Mouse (Mus musculus): ENCODE measurements at regions not wholly inside any gene's neighbourhood (a gene's known extent, or its start where the extent isn't known, plus 50 kb on each side); places are given as distances from the start of the nearest gene placed in this dataset.

DNA sequence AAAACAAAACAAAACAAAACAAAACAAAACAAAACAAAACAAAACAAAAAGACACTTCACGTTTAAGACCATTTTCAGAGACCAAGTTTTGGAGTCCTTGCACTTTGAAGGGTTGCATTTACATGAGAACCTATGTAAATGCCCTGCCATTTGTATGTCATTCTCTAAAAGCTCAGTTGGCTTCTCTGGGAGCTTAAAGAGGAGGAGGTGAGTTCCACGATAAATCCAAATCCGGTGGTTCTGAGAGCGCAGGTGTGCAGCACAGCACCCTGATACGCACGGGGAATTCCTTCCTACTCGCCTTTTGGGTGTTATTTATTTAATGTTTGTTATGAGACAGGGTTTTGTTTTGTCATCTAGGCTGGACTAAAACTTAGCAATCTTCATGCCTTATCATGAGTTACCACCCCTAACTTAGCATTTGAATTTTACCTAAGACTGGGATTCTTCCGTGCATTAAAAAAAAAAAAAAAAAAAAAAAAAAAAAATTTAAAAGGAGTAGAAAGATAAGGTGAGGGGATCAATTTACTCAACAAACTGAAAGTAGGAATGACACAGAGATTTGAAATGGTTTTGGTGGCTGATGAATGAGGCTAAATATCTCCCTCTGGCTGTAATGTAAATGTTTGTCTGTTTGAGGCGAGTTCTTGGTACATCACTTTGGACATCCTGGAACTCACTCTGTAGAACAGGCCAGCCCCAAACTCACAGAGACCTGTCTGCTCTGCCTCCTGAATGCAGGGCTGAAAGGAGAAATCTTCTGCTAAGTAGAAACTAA, 174.4 kb upstream of the Jarid2 start:
- in situ Hi-C loops (cut with MboI; ENCODE audit: low pct_unique_long_range_greater_than_20kb in 1 of 2, low sequenced_read_pairs in 2 of 2, unreplicated experiment in 1 of 2): no loop called here

DNA sequence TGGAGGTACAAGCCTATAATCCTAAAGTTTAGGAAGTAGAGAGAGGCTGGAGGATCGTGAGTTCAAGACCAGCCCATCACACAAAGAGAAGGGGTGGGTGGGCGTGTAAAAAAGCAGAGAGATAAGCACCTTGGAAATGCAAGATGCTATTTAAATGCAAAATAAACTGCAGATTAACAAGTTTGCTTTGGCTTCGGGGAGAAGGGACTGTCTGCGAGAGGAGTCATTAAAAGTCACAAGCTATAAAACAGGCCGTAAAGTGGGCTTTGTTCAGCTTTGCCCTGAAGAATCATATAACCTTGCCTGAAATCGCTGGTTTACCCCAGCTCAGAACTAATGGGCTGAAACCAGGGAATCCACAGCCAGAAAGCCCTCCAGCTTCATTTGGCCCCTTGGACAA, 173.3 kb upstream of the Jarid2 start:
- in situ Hi-C loops (cut with MboI; ENCODE audit: low pct_unique_long_range_greater_than_20kb in 1 of 2, low sequenced_read_pairs in 2 of 2, unreplicated experiment in 1 of 2): no loop called here

DNA sequence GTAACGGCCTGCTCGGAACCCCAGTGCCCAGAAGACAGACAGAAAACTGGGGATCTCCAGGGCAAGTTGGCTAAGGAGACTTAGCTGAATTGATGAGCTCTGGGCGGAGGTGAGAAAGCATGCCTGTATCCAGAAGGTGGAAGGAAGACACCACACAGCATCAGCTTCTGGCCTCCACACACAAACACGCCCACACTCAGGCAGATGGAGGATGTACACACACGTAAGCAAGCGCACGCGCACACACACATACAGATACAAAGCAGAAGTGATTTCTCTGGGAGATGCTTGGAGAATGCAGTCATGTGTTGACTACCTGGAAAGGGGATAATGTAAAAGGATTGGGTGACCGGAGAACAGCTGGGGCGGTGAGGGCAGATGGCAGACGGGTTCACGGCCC, 171.2 kb upstream of the Jarid2 start:
- in situ Hi-C loops (cut with MboI; ENCODE audit: low pct_unique_long_range_greater_than_20kb in 1 of 2, low sequenced_read_pairs in 2 of 2, unreplicated experiment in 1 of 2): no loop called here

DNA sequence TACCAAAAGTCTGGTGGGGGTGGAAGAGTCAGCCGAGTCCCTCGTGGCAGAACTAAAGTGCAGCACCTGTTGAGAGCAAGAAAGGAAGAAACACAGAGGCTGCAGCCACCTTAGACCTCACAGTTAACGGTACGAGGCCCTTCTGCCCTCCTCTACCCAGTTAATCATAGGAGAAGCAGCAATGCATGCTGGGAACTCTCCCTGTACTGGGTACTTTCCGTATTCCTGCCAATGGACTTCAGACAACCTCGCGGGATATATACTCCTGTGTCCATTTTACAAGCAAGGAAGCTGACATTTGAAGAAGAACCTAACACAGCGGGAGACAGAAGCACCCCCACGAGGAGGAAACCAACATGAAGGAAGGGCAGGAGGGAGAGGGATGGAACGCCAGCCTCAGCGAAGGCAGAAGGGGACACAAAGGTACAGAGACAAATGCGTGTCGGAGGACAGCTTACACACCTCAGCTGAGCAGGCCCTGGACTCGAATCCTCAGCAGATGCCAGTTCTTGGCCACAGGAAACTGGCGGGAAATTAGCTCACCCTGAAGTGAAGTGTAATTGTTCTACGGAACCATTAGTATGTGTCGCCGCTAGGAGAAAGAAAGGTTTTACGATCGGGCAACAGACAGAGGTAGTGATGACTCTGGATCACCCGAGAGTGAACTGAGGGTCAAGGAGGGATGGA, 170.6 kb upstream of the Jarid2 start:
- in situ Hi-C loops (cut with MboI; ENCODE audit: low pct_unique_long_range_greater_than_20kb in 1 of 2, low sequenced_read_pairs in 2 of 2, unreplicated experiment in 1 of 2): no loop called here

DNA sequence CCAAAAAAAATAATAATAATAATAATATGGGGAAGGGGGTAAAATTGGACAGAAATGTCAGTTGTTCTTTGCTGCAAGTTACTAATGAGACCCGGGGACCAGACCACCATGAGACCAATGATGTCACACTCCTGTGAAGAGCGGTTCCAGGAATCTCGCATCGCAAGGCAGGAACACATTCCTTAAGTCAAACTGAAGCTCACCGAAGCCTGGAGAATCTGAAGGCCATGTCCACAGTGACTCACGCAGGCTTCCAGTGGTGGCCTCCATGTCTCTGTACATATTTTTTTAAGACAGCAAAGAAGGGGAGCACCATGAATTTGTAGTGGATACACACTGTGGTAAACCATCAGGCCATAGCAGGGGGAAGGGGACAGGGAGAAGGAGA, 170.1 kb upstream of the Jarid2 start:
- in situ Hi-C loops (cut with MboI; ENCODE audit: low pct_unique_long_range_greater_than_20kb in 1 of 2, low sequenced_read_pairs in 2 of 2, unreplicated experiment in 1 of 2): no loop called here

DNA sequence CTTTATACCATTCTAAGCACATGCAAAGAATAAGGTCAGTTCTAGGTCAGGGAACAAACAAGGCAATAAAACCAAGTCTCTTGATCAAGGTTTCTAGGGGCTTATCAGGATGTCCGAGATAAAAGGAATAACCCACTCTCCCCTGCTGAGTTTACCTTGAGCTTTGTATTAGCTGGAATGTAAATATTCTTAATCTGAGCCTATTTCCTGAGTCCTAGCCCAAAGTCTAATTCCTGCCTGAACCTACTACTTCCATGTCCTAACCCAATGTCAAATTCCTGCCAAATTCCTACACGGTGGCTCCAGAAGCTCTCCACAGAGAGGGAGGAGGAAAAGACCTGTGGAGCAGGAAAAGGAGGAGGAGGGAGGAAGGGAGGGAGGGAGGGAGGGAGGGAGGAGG, 169.6 kb upstream of the Jarid2 start:
- in situ Hi-C loops (cut with MboI; ENCODE audit: low pct_unique_long_range_greater_than_20kb in 1 of 2, low sequenced_read_pairs in 2 of 2, unreplicated experiment in 1 of 2): no loop called here

DNA sequence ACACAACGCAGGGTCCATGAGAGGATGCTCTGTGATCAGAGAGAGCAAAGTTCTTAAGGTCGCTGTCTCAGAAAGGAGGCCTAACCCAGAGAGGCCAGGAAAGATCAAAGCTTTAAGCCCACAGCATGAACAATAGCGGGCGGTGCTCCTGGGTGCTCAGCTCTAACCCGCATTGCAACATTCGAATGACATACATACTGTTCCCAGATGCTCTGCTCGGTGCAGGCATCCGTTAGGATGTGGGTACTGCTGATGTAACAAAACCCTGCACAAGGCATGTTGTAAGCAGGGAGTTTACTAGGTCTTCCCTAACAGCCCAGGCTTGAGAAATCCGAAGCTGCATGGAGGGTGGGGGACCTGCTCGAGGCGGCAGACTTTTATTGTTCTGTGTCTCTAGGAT, 164.6 kb upstream of the Jarid2 start:
- in situ Hi-C loops (cut with MboI; ENCODE audit: low pct_unique_long_range_greater_than_20kb in 1 of 2, low sequenced_read_pairs in 2 of 2, unreplicated experiment in 1 of 2): no loop called here

DNA sequence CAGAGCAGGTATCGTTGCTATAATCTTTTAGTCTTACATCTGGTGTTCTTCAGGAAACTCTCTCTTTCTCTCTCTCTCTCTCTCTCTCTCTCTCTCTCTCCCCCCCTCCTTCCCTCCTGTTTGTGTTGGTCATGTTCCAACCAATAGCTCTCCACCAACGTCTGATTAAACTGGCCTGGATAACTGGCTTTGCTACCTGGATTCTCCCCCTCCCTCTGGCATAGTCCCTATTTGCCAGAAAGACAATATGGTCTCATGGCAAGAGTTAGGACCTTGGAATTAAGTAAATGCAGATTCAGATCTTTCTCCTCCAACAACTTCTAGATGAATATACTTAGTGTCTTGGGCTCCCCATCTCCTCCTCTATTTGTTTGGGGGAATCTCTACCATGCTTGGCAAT, 161.6 kb upstream of the Jarid2 start:
- in situ Hi-C loops (cut with MboI; ENCODE audit: low pct_unique_long_range_greater_than_20kb in 1 of 2, low sequenced_read_pairs in 2 of 2, unreplicated experiment in 1 of 2): no loop called here

DNA sequence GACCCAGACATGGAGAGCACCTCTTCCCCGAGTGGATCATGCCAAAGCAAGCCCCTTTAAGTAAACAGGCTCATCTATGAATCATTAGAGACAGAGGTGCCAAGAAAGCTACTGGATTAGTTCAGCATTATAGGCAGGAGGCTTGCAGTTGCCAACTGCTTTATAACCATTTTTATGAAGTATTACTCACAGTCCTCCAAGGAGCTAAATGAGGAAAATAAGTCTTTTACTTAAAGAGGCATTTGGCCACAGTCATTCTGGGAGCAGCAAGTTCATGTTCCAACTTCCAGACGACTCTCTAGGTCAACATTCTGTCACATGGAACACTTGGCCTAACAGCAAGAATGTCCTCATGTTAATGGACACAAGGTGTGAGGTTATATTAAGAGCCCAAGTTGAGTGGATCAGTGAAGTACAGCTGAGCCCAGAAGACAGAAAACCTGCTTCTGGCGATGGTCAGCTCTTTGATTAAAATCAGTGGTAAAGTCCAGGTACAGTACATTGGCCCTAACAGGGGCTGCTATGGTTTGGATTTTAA, 160.0 kb upstream of the Jarid2 start:
- in situ Hi-C loops (cut with MboI; ENCODE audit: low pct_unique_long_range_greater_than_20kb in 1 of 2, low sequenced_read_pairs in 2 of 2, unreplicated experiment in 1 of 2): no loop called here

DNA sequence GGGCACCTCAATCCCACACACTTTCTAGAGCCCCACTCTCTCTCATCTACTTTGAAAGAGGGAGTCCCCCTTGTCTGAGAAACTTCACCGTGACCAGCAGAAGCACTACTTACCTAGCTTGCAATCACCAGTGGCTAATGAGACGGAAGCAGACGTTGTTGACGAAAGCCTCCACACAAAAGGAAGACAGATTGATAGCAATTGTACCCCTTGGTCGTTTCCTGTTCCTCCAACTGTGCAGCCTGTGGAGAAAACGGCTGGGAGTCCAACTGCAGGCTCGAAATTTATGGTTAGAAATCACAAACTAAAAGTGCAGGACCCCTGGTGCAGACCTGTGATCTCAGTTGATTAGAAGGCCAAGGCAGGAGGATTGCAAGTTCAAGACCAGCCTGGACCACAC, 155.8 kb upstream of the Jarid2 start:
- in situ Hi-C loops (cut with MboI; ENCODE audit: low pct_unique_long_range_greater_than_20kb in 1 of 2, low sequenced_read_pairs in 2 of 2, unreplicated experiment in 1 of 2): no loop called here

DNA sequence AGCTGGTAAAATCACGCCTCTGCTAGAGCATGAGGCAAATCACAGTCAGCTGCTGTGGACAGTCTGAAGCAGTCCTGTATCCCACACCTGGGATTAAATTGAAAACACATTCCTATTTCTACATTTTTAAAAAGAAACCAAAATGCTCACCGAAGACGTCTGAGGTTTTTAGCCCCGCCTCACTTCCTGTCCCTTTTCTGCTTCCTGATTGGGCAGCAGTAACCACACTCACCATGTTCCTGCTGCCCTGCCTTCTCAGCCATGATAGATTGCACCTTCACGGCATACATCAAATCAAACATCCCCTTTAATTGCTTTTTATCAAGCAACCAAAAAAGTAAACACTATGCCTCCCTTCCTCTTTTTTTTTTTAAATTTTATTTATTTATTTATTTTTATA, 150.1 kb upstream of the Jarid2 start:
- in situ Hi-C loops (cut with MboI; ENCODE audit: low pct_unique_long_range_greater_than_20kb in 1 of 2, low sequenced_read_pairs in 2 of 2, unreplicated experiment in 1 of 2): no loop called here

DNA sequence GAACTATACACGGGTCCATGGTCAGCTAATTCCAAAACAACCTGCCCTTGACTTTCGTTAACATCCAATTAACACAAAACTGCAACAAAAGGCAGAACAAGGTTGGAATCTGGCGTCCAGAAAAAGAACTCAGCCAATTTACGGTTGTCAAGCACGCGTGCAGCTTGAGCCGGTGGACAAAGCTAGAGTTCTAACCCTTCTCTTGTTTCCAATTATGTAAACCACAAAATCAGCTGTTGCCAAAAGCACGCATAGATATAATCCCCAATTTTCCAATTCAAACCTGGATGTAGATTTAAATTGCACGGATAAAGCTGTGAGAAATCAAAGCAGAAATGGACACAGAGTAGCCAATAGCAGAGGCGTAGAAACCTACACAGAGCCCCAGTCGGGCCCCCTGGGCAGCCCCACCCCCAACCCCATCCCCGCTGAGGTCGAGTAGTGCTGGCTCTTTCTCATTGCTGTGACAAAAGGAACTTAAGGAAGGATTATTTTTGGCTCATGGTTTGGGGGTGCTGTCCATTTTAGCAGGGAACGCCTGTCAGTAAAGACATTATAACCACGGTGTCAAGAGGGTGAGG, 149.0 kb upstream of the Jarid2 start:
- in situ Hi-C loops (cut with MboI; ENCODE audit: low pct_unique_long_range_greater_than_20kb in 1 of 2, low sequenced_read_pairs in 2 of 2, unreplicated experiment in 1 of 2): no loop called here

DNA sequence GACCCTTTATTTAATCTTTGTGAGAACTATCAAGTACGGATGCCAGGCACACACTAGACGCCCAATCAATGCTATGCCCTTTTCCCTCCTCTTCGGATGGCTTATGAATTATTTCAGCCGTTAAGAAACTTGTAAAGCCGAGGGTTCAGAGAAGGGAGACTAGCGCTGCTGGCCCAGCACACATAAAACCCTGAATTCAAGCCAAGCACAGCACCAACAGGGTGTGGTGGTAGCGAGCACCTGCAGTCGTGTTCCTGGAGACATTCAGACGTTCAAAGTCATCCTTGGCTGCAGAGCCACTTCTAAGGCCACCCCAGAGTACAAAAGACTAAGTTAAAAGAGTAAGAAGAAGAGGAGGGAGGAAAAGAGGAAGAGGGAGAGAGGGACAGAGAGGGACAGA, 148.5 kb upstream of the Jarid2 start:
- in situ Hi-C loops (cut with MboI; ENCODE audit: low pct_unique_long_range_greater_than_20kb in 1 of 2, low sequenced_read_pairs in 2 of 2, unreplicated experiment in 1 of 2): no loop called here

DNA sequence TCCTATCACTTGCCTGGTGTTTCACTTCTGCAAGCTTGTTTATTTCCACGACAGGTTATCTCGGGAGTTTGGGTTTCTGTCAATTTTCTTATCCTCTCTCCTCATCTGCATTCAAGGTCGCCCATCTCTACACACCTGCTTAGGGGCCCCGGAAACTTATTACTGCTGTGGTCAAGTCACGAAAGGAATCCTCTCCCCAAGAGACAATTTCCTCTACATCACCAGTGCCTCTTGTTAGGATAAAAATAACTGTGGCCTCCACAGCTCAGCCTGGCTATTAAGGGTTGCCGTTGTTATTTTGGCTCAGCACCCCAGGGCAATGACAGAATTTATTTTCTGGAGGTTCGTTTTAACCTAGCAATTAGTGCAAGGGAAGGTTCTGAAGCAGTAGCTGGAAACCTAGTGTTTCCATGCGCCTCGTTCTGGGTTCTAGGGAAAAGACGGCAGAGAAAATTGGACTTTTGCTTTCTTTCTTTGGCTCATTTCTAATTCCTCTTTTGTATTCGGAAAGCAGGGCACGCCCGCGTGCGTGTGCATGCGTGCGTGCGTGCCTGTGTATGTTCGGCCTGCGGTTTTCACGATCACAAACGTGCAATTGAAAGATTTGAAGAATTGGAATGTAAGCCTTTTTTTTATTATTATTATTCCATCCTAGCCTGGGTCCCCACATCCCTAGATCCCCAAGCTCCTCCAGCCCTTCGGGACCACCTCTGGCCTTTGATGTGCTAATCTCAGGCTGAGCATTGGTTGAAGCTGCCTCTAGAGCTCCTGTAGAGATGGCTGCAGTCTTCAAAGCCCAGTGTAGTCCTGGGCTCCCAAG, 147.1 kb upstream of the Jarid2 start:
- in situ Hi-C loops (cut with MboI; ENCODE audit: low pct_unique_long_range_greater_than_20kb in 1 of 2, low sequenced_read_pairs in 2 of 2, unreplicated experiment in 1 of 2): no loop called here

DNA sequence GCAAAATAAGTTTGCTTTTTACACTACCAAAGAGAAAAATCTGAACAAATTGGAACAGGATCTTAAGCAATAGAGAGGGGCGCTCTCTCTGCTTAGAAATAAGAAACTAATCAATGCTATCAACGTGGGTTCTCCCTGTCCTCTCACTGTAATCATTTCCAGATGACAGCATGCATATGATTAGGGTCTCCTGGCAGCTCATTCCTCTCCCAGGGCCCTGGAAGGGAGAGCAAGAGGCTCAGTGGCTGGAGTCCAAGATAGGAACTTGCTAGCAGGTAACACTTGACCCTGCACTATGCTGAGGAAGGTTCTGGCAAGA, 146.5 kb upstream of the Jarid2 start:
- in situ Hi-C loops (cut with MboI; ENCODE audit: low pct_unique_long_range_greater_than_20kb in 1 of 2, low sequenced_read_pairs in 2 of 2, unreplicated experiment in 1 of 2): no loop called here

DNA sequence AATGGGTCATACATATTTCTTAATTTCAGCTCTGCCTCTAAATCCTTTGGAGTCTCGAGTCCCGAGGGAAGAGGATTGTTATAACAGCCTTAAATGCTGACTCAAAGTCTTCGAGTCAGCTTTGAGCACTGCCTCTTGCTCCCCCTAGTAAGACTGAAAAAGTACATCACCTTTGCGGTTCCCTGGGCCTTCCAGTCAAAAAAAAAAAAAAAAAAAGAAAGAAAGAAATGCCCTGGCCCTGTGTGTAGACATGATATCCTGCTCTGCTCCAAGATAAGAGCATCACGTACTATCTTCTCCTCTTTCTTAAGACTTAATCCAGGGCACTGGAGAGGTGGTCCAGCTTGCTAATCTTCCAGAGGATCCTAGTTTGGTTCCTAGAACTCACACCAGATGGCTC, 145.7 kb upstream of the Jarid2 start:
- in situ Hi-C loops (cut with MboI; ENCODE audit: low pct_unique_long_range_greater_than_20kb in 1 of 2, low sequenced_read_pairs in 2 of 2, unreplicated experiment in 1 of 2): no loop called here

DNA sequence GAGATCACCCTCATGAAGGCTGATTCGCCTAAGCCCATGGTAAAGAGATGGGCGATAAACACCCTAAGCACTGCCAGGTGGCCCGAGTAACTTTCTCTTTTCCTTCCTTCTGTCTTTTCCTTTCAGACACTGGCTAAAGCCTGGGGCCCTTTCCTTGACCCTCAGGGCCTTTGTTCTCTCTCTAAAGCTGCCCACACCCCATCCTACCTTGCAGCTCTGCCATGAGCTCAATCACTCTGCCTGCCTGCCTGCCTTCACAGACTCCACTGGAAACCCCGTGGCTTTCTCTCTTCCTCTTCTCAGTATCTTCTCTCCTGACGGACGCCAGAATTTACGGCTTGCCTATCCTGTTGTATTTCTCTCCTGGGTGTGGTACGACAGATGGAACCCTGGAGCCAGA, 145.1 kb upstream of the Jarid2 start:
- in situ Hi-C loops (cut with MboI; ENCODE audit: low pct_unique_long_range_greater_than_20kb in 1 of 2, low sequenced_read_pairs in 2 of 2, unreplicated experiment in 1 of 2): no loop called here

DNA sequence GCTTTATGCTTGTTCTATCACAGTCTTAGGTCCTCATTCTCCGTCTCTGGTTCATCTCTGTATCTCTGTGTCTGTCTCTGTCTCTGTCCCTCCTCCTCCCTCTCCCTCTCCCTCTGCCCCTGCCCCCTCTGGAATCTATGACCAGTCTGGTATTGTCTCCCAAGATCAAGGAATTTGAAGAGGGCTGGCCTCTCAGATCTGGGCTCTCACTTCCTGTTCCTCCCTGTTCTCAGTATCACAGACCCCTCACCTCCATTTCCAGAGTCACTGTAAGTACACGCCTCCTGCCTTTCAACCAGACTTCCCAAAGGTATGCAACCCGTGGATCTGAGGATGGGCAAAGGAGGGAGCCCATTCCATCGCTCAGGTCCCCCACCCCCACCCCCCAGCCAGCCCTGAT, 144.7 kb upstream of the Jarid2 start:
- in situ Hi-C loops (cut with MboI; ENCODE audit: low pct_unique_long_range_greater_than_20kb in 1 of 2, low sequenced_read_pairs in 2 of 2, unreplicated experiment in 1 of 2): no loop called here

DNA sequence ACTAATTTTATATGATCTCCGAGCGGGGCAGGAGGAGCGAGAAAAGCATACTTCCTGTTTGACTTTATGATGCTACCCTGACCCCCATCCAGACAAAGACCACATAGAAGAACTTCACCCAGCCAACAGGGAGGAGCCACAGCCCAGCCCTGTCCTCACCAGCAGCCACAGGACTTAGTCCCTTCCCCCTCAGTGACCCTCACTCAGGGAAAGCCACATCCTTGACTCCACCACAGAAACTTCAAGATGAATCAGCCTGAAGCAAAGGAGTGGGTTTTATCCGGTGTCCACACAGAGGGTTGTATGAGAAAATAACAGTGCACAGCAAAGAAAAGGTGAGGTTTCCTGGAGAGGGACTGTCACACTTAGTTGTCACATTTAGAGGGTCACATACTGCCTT, 141.4 kb upstream of the Jarid2 start:
- in situ Hi-C loops (cut with MboI; ENCODE audit: low pct_unique_long_range_greater_than_20kb in 1 of 2, low sequenced_read_pairs in 2 of 2, unreplicated experiment in 1 of 2): no loop called here
